23 mouse cellular contexts compared by ENCODE assay signal in the genomic region with DNA sequence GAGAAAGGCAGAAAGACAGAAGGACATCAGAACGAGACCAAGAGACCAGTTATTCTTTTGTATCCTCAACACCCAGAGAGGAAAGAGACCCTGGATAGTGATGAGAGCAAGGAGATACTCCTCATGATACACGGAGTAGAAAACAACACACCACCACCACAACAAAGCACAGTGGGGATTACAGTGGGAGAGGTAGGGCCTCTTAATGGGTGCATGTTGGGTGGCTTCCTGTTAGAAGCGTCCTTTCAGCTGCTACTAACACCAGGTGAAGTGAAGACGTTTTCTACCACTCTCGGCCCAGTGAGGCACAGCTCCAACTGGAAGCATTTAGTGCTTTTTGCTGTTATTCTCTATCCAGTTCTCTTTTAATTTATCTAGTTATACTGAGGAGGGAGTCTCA. TPM values are rescaled to one million over a fixed set of nuclear protein-coding genes. Genes with fewer than 3 reads are reported as not detected.
A peak's percentile ranks its signal among the peaks of the same experiment; 100 is the strongest.
DNase-seq lines count a peak whose midpoint lies in the region; ATAC-seq and TF ChIP-seq lines count a peak whose summit lies in the region.
"Had no signal": no experiment of that assay in that cellular context is flagged by ENCODE, and none has a peak within 500 bp of the region (broad histone marks: within the 10 kb centered on the region; RNA-seq: fewer than 3 reads in every experiment).

No protein-coding gene starts in this region.

- peaks cover 0 to 6% of the 10 kb centered on the region in 2 experiments; a peak in 2 of 4 replicates for H3K4me1 ChIP-seq in heart, embryonic 14.5 days (ENCODE audit: control insufficient read depth in 2 of 2, insufficient read depth in 2 of 2, low read length in 2 of 2)
- no peaks in the 10 kb centered on the region for H3K4me1 ChIP-seq in neural tube, embryonic 14.5 days (ENCODE audit: control insufficient read depth, insufficient read depth, low read length)

- ATAC-seq in heart, embryonic 14.5 days (ENCODE audit: insufficient number of reproducible peaks, insufficient read depth, low FRiP score, low read depth): no peak
- ATAC-seq in neural tube, embryonic 14.5 days (ENCODE audit: low read depth): no peak

- intact Hi-C loops in heart, postnatal 36 days (cut with DNase I): no loop called here

- H3K4me3 ChIP-seq in heart, embryonic 14.5 days (ENCODE audit: control insufficient read depth in 1 of 2, insufficient read depth in 1 of 2, low read depth in 1 of 2, low read length in 2 of 2): no peak overlapping the region
- H3K4me3 ChIP-seq in neural tube, embryonic 14.5 days (ENCODE audit: low read depth, low read length): no peak overlapping the region
- H3K4me3 ChIP-seq in layer of hippocampus, adult 2 months: no peak overlapping the region
- H3K4me3 ChIP-seq: liver, embryonic 15.5 days had no signal

- H3K9me3 ChIP-seq in heart, embryonic 14.5 days (ENCODE audit: control insufficient read depth, low read length): no peaks in the 10 kb centered on the region
- H3K9me3 ChIP-seq in neural tube, embryonic 14.5 days (ENCODE audit: control insufficient read depth, low read length): no peaks in the 10 kb centered on the region
- H3K9me3 ChIP-seq: embryonic facial prominence, embryonic 15.5 days; hindbrain, embryonic 10.5 days; limb, embryonic 10.5 days; liver, embryonic 15.5 days; lung, embryonic 15.5 days; megakaryocyte, embryonic 14.5 days; stomach, embryonic 15.5 days had no signal

- peak overlapping the region; percentile 78; the same call in 1 of the 2 replicates for H3K9ac ChIP-seq in heart, embryonic 14.5 days (ENCODE audit: low read length)
- no peak overlapping the region for H3K9ac ChIP-seq in neural tube, embryonic 14.5 days (replicated peaks; ENCODE audit: low read depth, low read length)
- H3K9ac ChIP-seq: embryonic facial prominence, embryonic 15.5 days; liver, embryonic 15.5 days; lung, embryonic 15.5 days; stomach, embryonic 15.5 days had no signal

- H3K4me2 ChIP-seq in heart, embryonic 14.5 days (ENCODE audit: low read length): peak overlapping the region; percentile 84
- 0 out of 2 replicates have a peak overlapping the region, but pooled peaks have one; percentile 86 for H3K4me2 ChIP-seq in neural tube, embryonic 14.5 days (ENCODE audit: low read depth, low read length)

- H3K27ac ChIP-seq in heart, embryonic 14.5 days (replicated peaks in 1 of 2; ENCODE audit: control insufficient read depth in 1 of 2, insufficient read depth in 1 of 2, low read depth in 2 of 2, low read length in 2 of 2): no peak overlapping the region
- no peak overlapping the region for H3K27ac ChIP-seq in neural tube, embryonic 14.5 days (ENCODE audit: low read depth, low read length)
- H3K27ac ChIP-seq in layer of hippocampus, adult 2 months: no peak overlapping the region
- H3K27ac ChIP-seq: embryonic facial prominence, embryonic 15.5 days; limb, embryonic 10.5 days; liver, embryonic 15.5 days; lung, embryonic 15.5 days; stomach, embryonic 15.5 days had no signal

- H3K27me3 ChIP-seq in heart, embryonic 14.5 days (ENCODE audit: control insufficient read depth, insufficient read depth, low read length): peaks cover 28% of the 10 kb centered on the region
- H3K27me3 ChIP-seq in neural tube, embryonic 14.5 days (ENCODE audit: control insufficient read depth, insufficient read depth, low read length): no peaks in the 10 kb centered on the region; the same call in 1 of the 2 replicates

- DNase-seq in heart, postnatal 36 days: no peak
- DNase-seq in neural tube, embryonic 10.5 days (ENCODE audit: extremely low spot score, low spot score): no peak
- DNase-seq in CD4-positive, CD25-positive, alpha-beta regulatory T cell, adult 2 months (ENCODE audit: low read depth, low spot score): peak; percentile 53
- peak; percentile 65 for DNase-seq in induced T-regulatory cell, adult 2 months (ENCODE audit: low read depth)
- no peak for DNase-seq in layer of hippocampus, adult 2 months (ENCODE audit: low spot score in 2 of 2)
- DNase-seq in frontal cortex, postnatal 14 days (ENCODE audit: low spot score in 2 of 2): no peak
- DNase-seq: adrenal gland, postnatal 25 days; cerebellum, adult 8-10 months; gastrocnemius, postnatal 10 days; kidney, adult 18-20 months; liver; lung, postnatal 36 days; midbrain, embryonic 14.5 days; thymus, postnatal 36 days had no signal

- no peak for TF ChIP-seq CTCF in layer of hippocampus, adult 2 months (conservative IDR thresholded peaks at IDR 0.05)

- WGBS in heart, embryonic 14.5 days: 76% methylated on average over 5 of the region's 5 CpGs
- 85% methylated on average over 5 of the region's 5 CpGs for WGBS in neural tube, embryonic 14.5 days

- H3K36me3 ChIP-seq in heart, embryonic 14.5 days (ENCODE audit: control insufficient read depth, insufficient read depth, low read length): no peaks in the 10 kb centered on the region
- H3K36me3 ChIP-seq in neural tube, embryonic 14.5 days (ENCODE audit: control insufficient read depth, insufficient read depth, low read length): no peaks in the 10 kb centered on the region
- H3K36me3 ChIP-seq: embryonic facial prominence, embryonic 15.5 days; limb, embryonic 10.5 days; lung, embryonic 15.5 days; stomach, embryonic 15.5 days had no signal

RNA-seq across cellular contexts. Expression of gene Gpr68, which starts 1.1 kb away (rescaled TPM):
- 4.6 TPM in 2 replicates for polyA plus RNA-seq in heart, embryonic 14.5 days (2014; fragmentation: Nextera tagmentation; extraction: Ambion mirVana)
- under 1 TPM; 0.14 to 0.16 TPM for total RNA-seq in heart, postnatal 36 days (2021)
- 4.3 and 5.4 TPM in 2 replicates for polyA plus RNA-seq in neural tube, embryonic 14.5 days (2014; fragmentation: Nextera tagmentation; extraction: Ambion mirVana)
- 10 to 100 TPM; 20.1 to 22.2 TPM for total RNA-seq in layer of hippocampus, adult 2 months (2021)

Comparison
In these comparisons a context has a peak if more than half of its experiments do, and no peak if none do; other contexts are left out.
1. DNase-seq: peak in CD4-positive, CD25-positive, alpha-beta regulatory T cell, adult 2 months (single experiment) and induced T-regulatory cell, adult 2 months (single experiment); none in heart, postnatal 36 days (0 of 2), neural tube, embryonic 10.5 days (single experiment), layer of hippocampus, adult 2 months (0 of 2) and frontal cortex, postnatal 14 days (0 of 2).
2. RNA of gene Gpr68, which starts 1.1 kb away (total RNA-seq): 20.1 to 22.2 TPM in layer of hippocampus, adult 2 months; 0.14 to 0.16 TPM in heart, postnatal 36 days; every median in the first group is over 10 times any median in the second.